8 mouse cellular contexts compared by ENCODE assay signal in genomic region chr17:90454738-90455408, GRCm38 (mm10).
DNase-seq lines count a peak whose midpoint lies in the region; ATAC-seq and TF ChIP-seq lines count a peak whose summit lies in the region.
"Had no signal": no experiment of that assay in that cellular context is flagged by ENCODE, and none has a peak within 500 bp of the region (broad histone marks: within the 10 kb centered on the region; RNA-seq: fewer than 3 reads in every experiment).

No protein-coding gene starts in this region.

- H3K9ac ChIP-seq in lung, embryonic 15.5 days: 0 out of 2 replicates have a peak overlapping the region, but pooled peaks have one; percentile 13
- H3K9ac ChIP-seq in forebrain, postnatal 0 days: peak overlapping the region; percentile 81

- no peak for TF ChIP-seq CTCF in lung, adult 2 months (IDR thresholded peaks at IDR 0.05; ENCODE audit: insufficient read depth, low read length)
- TF ChIP-seq CTCF in forebrain, postnatal 0 days (IDR thresholded peaks at IDR 0.05; ENCODE audit: low read depth): no peak

- DNase-seq in lung, adult 2 months: no peak
- DNase-seq in cerebellum, postnatal 36 days: peak; percentile 59 to 60
- peak; percentile 61 for DNase-seq in forebrain, postnatal 0 days
- peak; percentile 3 for DNase-seq in liver
- DNase-seq in retina, postnatal 1 day: peak; percentile 62
- DNase-seq in adrenal gland, adult (ENCODE audit: inconsistent age in 2 of 2, low spot score in 1 of 2): no peak

- H3K27me3 ChIP-seq in lung, embryonic 15.5 days: peaks cover 38% of the 10 kb centered on the region
- H3K27me3 ChIP-seq in forebrain, postnatal 0 days (ENCODE audit: insufficient read depth, low read length): no peaks in the 10 kb centered on the region

- ATAC-seq in lung, embryonic 15.5 days (ENCODE audit: borderline replicate concordance, extremely low read depth, low FRiP score, low TSS enrichment): peak; percentile 71; the same call in 1 of the 2 replicates
- ATAC-seq in forebrain, postnatal 0 days: peak; percentile 50

- H3K9me3 ChIP-seq in lung, embryonic 15.5 days: no peaks in the 10 kb centered on the region
- H3K9me3 ChIP-seq in forebrain, postnatal 0 days (ENCODE audit: low read length): no peaks in the 10 kb centered on the region

- no peaks in the 10 kb centered on the region for H3K36me3 ChIP-seq in lung, embryonic 15.5 days
- no peaks in the 10 kb centered on the region for H3K36me3 ChIP-seq in forebrain, postnatal 0 days (ENCODE audit: insufficient read depth)

- H3K4me2 ChIP-seq in lung, embryonic 15.5 days: peak overlapping the region; percentile 83
- H3K4me2 ChIP-seq in forebrain, postnatal 0 days (ENCODE audit: low read depth): peak overlapping the region; percentile 79

- H3K27ac ChIP-seq in lung, embryonic 15.5 days: no peak overlapping the region
- peak overlapping the region; percentile 90 for H3K27ac ChIP-seq in forebrain, postnatal 0 days (ENCODE audit: low read depth, low read length)

- H3K4me3 ChIP-seq in lung, embryonic 15.5 days: peak overlapping the region; percentile 41
- no peak overlapping the region for H3K4me3 ChIP-seq in lung, adult 2 months (replicated peaks; ENCODE audit: extremely low read depth, low read depth, low read length)
- H3K4me3 ChIP-seq in forebrain, postnatal 0 days (ENCODE audit: low read depth, low read length): peak overlapping the region; percentile 50
- H3K4me3 ChIP-seq: erythroblast, embryonic 14.5 days had no signal

- TF ChIP-seq POLR2A in lung, adult 2 months (IDR thresholded peaks at IDR 0.05; ENCODE audit: borderline replicate concordance, extremely low read depth, low read depth, low read length): no peak

- H3K4me1 ChIP-seq in lung, embryonic 15.5 days: peaks cover 17% of the 10 kb centered on the region
- H3K4me1 ChIP-seq in lung, adult 2 months (ENCODE audit: control insufficient read depth, insufficient read depth, low read length): no peaks in the 10 kb centered on the region
- peaks cover 9% of the 10 kb centered on the region; the same call in 1 of the 2 replicates for H3K4me1 ChIP-seq in forebrain, postnatal 0 days (ENCODE audit: insufficient read depth)

- WGBS in lung, embryonic 15.5 days: 0% methylated on average over 39 of the region's 41 CpGs
- WGBS in lung, adult 2 months: 2% methylated on average over 41 of the region's 41 CpGs
- WGBS in forebrain, postnatal 0 days: 2% methylated on average over 41 of the region's 41 CpGs

Comparison
In these comparisons a context has a peak if more than half of its experiments do, and no peak if none do; other contexts are left out.
1. DNase-seq: peak in cerebellum, postnatal 36 days (2 of 2), forebrain, postnatal 0 days (single experiment), liver (single experiment) and retina, postnatal 1 day (single experiment); none in lung, adult 2 months (single experiment) and adrenal gland, adult (0 of 2).